In genomic region chr17:56359864-56360263, GRCm38 (mm10) we compare ENCODE assay signal across 18 mouse cellular contexts. TPM values are rescaled to one million over a fixed set of nuclear protein-coding genes. Genes with fewer than 3 reads are reported as not detected.
DNase-seq lines count a peak whose midpoint lies in the region; ATAC-seq lines count a peak whose summit lies in the region.
"Had no signal": no experiment of that assay in that cellular context is flagged by ENCODE, and none has a peak within 500 bp of the region (broad histone marks: within the 10 kb centered on the region; RNA-seq: fewer than 3 reads in every experiment).

No protein-coding gene starts in this region.

- 88% methylated on average over 1 of the region's 1 CpGs for WGBS in hindbrain, embryonic 11.5 days
- WGBS in hindbrain, embryonic 10.5 days: 97% methylated on average over 1 of the region's 1 CpGs
- WGBS in forebrain, embryonic 15.5 days: 93% methylated on average over 1 of the region's 1 CpGs
- WGBS in midbrain, embryonic 14.5 days: 95% methylated on average over 1 of the region's 1 CpGs

- H3K4me2 ChIP-seq in hindbrain, embryonic 11.5 days (replicated peaks; ENCODE audit: low read depth, low read length): 0 out of 2 replicates have a peak overlapping the region, but pooled peaks have one; percentile 5
- no peak overlapping the region for H3K4me2 ChIP-seq in forebrain, embryonic 15.5 days (replicated peaks)
- H3K4me2 ChIP-seq in midbrain, embryonic 14.5 days (ENCODE audit: low read length): no peak overlapping the region
- H3K4me2 ChIP-seq: heart, embryonic 12.5 days; lung, embryonic 15.5 days had no signal

- no peak for ATAC-seq in hindbrain, embryonic 11.5 days (ENCODE audit: low FRiP score)
- no peak for ATAC-seq in forebrain, embryonic 15.5 days (replicated peaks)
- ATAC-seq in midbrain, embryonic 14.5 days (ENCODE audit: low FRiP score, low TSS enrichment): no peak
- ATAC-seq: CD4-positive, CD25-positive, alpha-beta regulatory T cell, adult 4 months had no signal

- H3K9ac ChIP-seq in hindbrain, embryonic 11.5 days (ENCODE audit: low read depth, low read length): no peak overlapping the region
- no peak overlapping the region for H3K9ac ChIP-seq in forebrain, embryonic 15.5 days (replicated peaks)
- H3K9ac ChIP-seq in midbrain, embryonic 14.5 days (replicated peaks; ENCODE audit: low read length): peak overlapping the region; percentile 9; the same call in 1 of the 2 replicates
- H3K9ac ChIP-seq: heart, embryonic 12.5 days; lung, embryonic 15.5 days had no signal

- no peak for DNase-seq in hindbrain, embryonic 11.5 days (ENCODE audit: low spot score)
- DNase-seq in hindbrain, embryonic 10.5 days (ENCODE audit: low spot score): no peak
- peak; percentile 41 for DNase-seq in adrenal gland, postnatal 10 days
- no peak for DNase-seq in midbrain, embryonic 14.5 days
- DNase-seq in kidney, postnatal 10 days: no peak
- DNase-seq in B cell, adult 2 months: no peak
- DNase-seq: heart, postnatal 4 days; kidney, adult 8-10 months; liver; thymus, adult 18-20 months had no signal

- H3K4me3 ChIP-seq in hindbrain, embryonic 11.5 days (ENCODE audit: low read depth, low read length): no peak overlapping the region
- H3K4me3 ChIP-seq in hindbrain, embryonic 10.5 days: no peak overlapping the region
- no peak overlapping the region for H3K4me3 ChIP-seq in forebrain, embryonic 15.5 days
- no peak overlapping the region for H3K4me3 ChIP-seq in midbrain, embryonic 14.5 days (replicated peaks; ENCODE audit: low read depth, low read length)
- H3K4me3 ChIP-seq: heart, embryonic 12.5 days; lung, embryonic 15.5 days had no signal

- H3K4me1 ChIP-seq in hindbrain, embryonic 11.5 days (replicated peaks; ENCODE audit: control insufficient read depth, insufficient read depth, low read length): 0 out of 2 replicates have a peak, but pooled peaks cover 2% of the 10 kb centered on the region
- no peaks in the 10 kb centered on the region for H3K4me1 ChIP-seq in hindbrain, embryonic 10.5 days (replicated peaks)
- H3K4me1 ChIP-seq in forebrain, embryonic 15.5 days: peaks cover 10% of the 10 kb centered on the region; the same call in 1 of the 2 replicates
- H3K4me1 ChIP-seq in midbrain, embryonic 14.5 days (ENCODE audit: control insufficient read depth, insufficient read depth, low read length): no peaks in the 10 kb centered on the region
- H3K4me1 ChIP-seq: lung, embryonic 15.5 days had no signal

- H3K36me3 ChIP-seq in hindbrain, embryonic 11.5 days (ENCODE audit: control insufficient read depth, insufficient read depth, low read length): peaks cover 5% of the 10 kb centered on the region; the same call in 1 of the 2 replicates
- peaks cover 97% of the 10 kb centered on the region for H3K36me3 ChIP-seq in hindbrain, embryonic 10.5 days
- peaks cover 45% of the 10 kb centered on the region for H3K36me3 ChIP-seq in forebrain, embryonic 15.5 days
- H3K36me3 ChIP-seq in midbrain, embryonic 14.5 days (ENCODE audit: control insufficient read depth, insufficient read depth, low read length): peaks cover 73% of the 10 kb centered on the region

- no peaks in the 10 kb centered on the region for H3K27me3 ChIP-seq in hindbrain, embryonic 11.5 days (ENCODE audit: control insufficient read depth, insufficient read depth, low read length)
- no peaks in the 10 kb centered on the region for H3K27me3 ChIP-seq in hindbrain, embryonic 10.5 days (ENCODE audit: insufficient read depth, poor library complexity, severe bottlenecking)
- no peaks in the 10 kb centered on the region for H3K27me3 ChIP-seq in forebrain, embryonic 15.5 days
- no peaks in the 10 kb centered on the region for H3K27me3 ChIP-seq in midbrain, embryonic 14.5 days (ENCODE audit: control insufficient read depth, insufficient read depth, low read length)
- H3K27me3 ChIP-seq: heart, embryonic 12.5 days; lung, embryonic 15.5 days had no signal

- no peak overlapping the region for H3K27ac ChIP-seq in hindbrain, embryonic 11.5 days (ENCODE audit: low read depth, low read length)
- no peak overlapping the region for H3K27ac ChIP-seq in hindbrain, embryonic 10.5 days
- peak overlapping the region; percentile 51 for H3K27ac ChIP-seq in forebrain, embryonic 15.5 days (replicated peaks)
- H3K27ac ChIP-seq in midbrain, embryonic 14.5 days (replicated peaks; ENCODE audit: low read depth, low read length): 0 out of 2 replicates have a peak overlapping the region, but pooled peaks have one; percentile 5
- H3K27ac ChIP-seq: lung, embryonic 15.5 days had no signal

- no peaks in the 10 kb centered on the region for H3K9me3 ChIP-seq in hindbrain, embryonic 11.5 days (ENCODE audit: control insufficient read depth, low read length)
- no peaks in the 10 kb centered on the region for H3K9me3 ChIP-seq in hindbrain, embryonic 10.5 days
- H3K9me3 ChIP-seq in forebrain, embryonic 15.5 days: no peaks in the 10 kb centered on the region
- H3K9me3 ChIP-seq in midbrain, embryonic 14.5 days (ENCODE audit: control insufficient read depth, low read length): no peaks in the 10 kb centered on the region
- H3K9me3 ChIP-seq: heart, embryonic 12.5 days; lung, embryonic 15.5 days had no signal

RNA-seq across cellular contexts. Expression of gene Kdm4b, which starts 34.0 kb away (rescaled TPM):
- polyA plus RNA-seq in hindbrain, embryonic 11.5 days (2014; fragmentation: Nextera tagmentation; extraction: Ambion mirVana): 33.7 and 39.0 TPM in 2 replicates
- polyA plus RNA-seq in hindbrain, embryonic 10.5 days (2016; fragmentation: Nextera tagmentation; extraction: Ambion mirVana): 51.5 and 65.8 TPM in 2 replicates
- total RNA-seq in adrenal gland, postnatal 10 days (2021): 10 to 100 TPM; 35.0 to 41.8 TPM
- polyA plus RNA-seq in forebrain, embryonic 15.5 days (2015; fragmentation: Nextera tagmentation; extraction: Ambion mirVana): 81.2 and 81.5 TPM in 2 replicates
- polyA plus RNA-seq in midbrain, embryonic 14.5 days (2014; fragmentation: Nextera tagmentation; extraction: Ambion mirVana): 72.4 and 78.9 TPM in 2 replicates

RNA-seq across cellular contexts. Expression of gene Uhrf1, which starts 56.7 kb away (rescaled TPM):
- polyA plus RNA-seq in hindbrain, embryonic 11.5 days (2014; fragmentation: Nextera tagmentation; extraction: Ambion mirVana): 77.7 and 95.9 TPM in 2 replicates
- polyA plus RNA-seq in hindbrain, embryonic 10.5 days (2016; fragmentation: Nextera tagmentation; extraction: Ambion mirVana): 196 and 300 TPM in 2 replicates
- 10 to 100 TPM; 28.5 to 34.8 TPM for total RNA-seq in adrenal gland, postnatal 10 days (2021)
- 55.6 and 65.1 TPM in 2 replicates for polyA plus RNA-seq in forebrain, embryonic 15.5 days (2015; fragmentation: Nextera tagmentation; extraction: Ambion mirVana)
- 11.3 and 21.5 TPM in 2 replicates for polyA plus RNA-seq in midbrain, embryonic 14.5 days (2014; fragmentation: Nextera tagmentation; extraction: Ambion mirVana)

RNA-seq across cellular contexts. Expression of gene Arrdc5, which starts 59.8 kb away (rescaled TPM):
- polyA plus RNA-seq in hindbrain, embryonic 11.5 days (2014; fragmentation: Nextera tagmentation; extraction: Ambion mirVana): not detected in 2 replicates
- polyA plus RNA-seq in hindbrain, embryonic 10.5 days (2016; fragmentation: Nextera tagmentation; extraction: Ambion mirVana): not detected in 2 replicates
- not detected for total RNA-seq in adrenal gland, postnatal 10 days (2021)
- not detected in 2 replicates for polyA plus RNA-seq in forebrain, embryonic 15.5 days (2015; fragmentation: Nextera tagmentation; extraction: Ambion mirVana)
- polyA plus RNA-seq in midbrain, embryonic 14.5 days (2014; fragmentation: Nextera tagmentation; extraction: Ambion mirVana): not detected in 2 replicates
- total RNA-seq: gastrocnemius, adult 8-10 months; heart, postnatal 4 days; left cerebral cortex, adult 8-10 months; neutrophil, adult 5-6 weeks had no signal
- polyA plus RNA-seq: CD4-positive, CD25-positive, alpha-beta regulatory T cell, adult 4 months; heart, embryonic 12.5 days; large intestine, adult 2 months; lung, embryonic 15.5 days had no signal

Comparison
In these comparisons a context has a peak if more than half of its experiments do, and no peak if none do; other contexts are left out.
1. H3K27ac ChIP-seq: peak in forebrain, embryonic 15.5 days (single experiment) and midbrain, embryonic 14.5 days (single experiment); none in hindbrain, embryonic 11.5 days (single experiment) and hindbrain, embryonic 10.5 days (single experiment).